Mouse (Mus musculus) left cerebral cortex, adult 9 months (tissue): ENCODE data around the gene Pet100.

Experiments
- DNase-seq, 2 experiments: peaks; one replicate each; pipeline ENCODE4 v3.0.0; 2022; ENCODE audit warnings: low spot score in 2 of 2

The Pet100 gene

GRCm38 (mm10) chr8:3625445-3625844, 4.1 kb downstream of the Pet100 start, which contains the start of gene Pcp2:
TSS of gene Pcp2 (minus strand) at chr8:3625545.
- DNase-seq = no peak

DNA sequence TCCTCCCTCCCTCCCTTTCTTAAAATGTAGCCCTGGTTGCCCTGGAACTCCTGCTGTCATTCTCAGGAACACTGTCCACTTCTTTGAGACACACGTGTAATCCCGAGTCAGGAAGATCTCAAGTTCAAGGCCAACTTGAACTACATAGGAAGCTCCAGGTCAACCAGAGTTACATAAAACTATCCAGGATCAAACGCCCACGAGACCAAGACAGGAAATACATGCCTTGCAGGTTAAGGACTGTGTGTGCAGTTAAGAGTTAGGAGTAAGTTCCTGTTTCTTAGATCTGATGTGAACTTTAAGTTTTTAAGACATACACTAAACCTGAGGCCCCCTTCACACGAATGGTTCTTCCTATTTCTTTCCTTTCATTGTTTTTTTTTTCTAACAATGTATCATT, 5.6 kb downstream of the Pet100 start:
- no peak for DNase-seq

GRCm38 (mm10) chr8:3628014-3628413, 6.7 kb downstream of the Pet100 start:
- DNase-seq = peak in 1 of 2 experiments; percentile 31

DNA sequence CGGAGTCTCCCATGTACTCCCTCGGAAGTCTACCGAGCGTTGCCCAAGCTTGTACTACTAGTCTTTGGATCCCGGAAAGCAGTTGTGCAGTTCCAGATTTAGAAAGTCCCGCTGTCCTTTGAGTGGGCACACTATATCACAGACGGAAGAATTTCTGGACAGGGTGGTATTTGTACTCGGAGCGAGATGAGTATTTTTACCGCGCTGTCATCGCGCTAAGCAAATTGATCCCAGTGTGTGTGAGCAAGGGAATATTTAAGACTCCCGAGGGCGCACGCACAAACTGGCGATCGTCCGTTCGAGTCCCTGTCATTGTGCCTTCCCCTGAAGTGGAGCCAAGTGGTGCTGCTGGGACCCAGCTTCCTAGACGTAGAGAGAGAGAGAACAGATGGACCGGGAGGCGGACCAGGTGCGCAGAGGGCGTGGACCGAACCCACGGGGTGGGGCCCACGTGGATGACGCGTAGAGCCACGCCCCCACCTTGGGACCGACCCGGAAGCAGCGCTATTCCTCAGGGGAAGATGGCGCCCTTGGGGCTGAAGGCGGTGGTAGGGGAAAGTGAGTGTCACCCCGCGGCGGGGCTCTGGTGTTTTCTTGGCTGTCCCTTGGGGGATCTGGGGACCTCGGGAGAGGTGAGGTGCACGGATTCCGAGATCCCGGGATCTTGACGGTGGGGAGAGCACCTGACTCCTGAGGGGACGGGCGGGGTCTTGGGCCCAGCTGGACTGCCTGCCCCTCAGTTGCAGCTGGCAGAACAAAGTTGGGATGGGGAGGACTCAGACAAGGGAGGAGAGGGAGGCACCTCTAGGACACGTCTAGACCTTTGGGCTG, 9.5 kb downstream of the Pet100 start, which contains the start of gene Stxbp2:
Stxbp2 (plus strand) TSS at position 309 of the 831 bp plus-strand sequence.
- DNase-seq = peak in 1 of 2 experiments; percentile 67

- no peak for DNase-seq
Measured at GRCm38 (mm10) chr8:3631478-3631875, 10.1 kb downstream of the Pet100 start.

DNA sequence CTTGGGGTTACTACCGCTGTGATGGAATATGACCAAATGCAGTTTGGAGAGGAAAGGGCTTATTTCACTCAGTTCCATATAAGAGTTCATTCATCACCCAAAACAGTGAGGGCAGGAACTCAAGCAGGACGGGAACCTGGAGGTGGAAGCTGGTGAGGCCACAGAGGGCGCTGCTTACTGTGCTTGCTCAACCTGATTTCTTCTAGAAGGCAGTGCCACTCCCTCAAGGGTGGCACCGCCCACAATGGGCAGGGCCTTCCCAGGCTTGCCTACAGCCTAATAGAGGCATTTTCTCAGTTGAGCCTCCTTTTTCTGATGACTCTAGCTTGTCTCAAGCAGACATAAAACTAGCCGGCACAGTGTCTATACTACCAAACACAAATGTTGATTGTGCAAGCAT, 24.5 kb downstream of the Pet100 start:
- DNase-seq = peak in 1 of 2 experiments; percentile 25

GRCm38 (mm10) chr8:3646824-3647531, 25.6 kb downstream of the Pet100 start:
- DNase-seq = no peak

GRCm38 (mm10) chr8:3647561-3647960, 26.2 kb downstream of the Pet100 start:
- no peak for DNase-seq

DNA sequence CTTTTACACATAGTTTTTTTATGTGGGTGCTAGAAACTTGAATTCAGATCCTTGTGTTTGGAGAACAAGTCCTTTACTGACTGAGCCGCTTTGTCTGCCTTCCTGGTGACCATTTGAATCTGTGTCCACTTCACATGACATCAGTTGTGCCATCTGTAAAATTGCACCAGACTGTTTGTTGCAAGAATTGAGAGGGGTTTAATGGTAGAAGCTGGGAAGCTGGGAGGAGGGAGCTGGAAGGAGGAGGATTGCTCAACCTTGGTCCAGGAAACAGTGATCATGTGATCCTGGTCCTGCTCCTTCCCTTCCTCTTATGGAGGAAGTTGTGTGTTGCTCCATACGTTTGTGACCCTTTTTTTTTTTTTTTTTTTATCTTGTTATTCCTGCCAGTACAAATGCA, 26.9 kb downstream of the Pet100 start:
- DNase-seq = no peak

DNA sequence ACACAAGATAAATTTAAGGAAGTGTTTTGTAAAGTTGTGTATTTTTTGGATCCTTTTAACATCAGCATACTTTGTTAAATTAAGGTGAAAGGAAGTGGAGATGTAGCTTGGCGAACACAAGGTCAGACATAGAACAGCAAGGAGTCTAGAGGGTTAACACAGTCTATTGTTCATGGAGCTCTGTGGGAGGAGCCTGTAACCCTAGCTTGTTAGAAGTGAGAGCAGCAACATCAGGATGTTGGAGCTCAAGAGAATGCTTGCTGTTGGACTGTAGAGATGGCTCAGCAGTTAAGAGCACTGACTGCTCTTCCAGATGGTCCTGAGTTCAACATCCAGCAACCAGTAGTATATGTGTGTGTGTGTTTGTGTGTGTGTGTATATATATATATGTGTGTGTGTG, 27.6 kb downstream of the Pet100 start:
- no peak for DNase-seq

GRCm38 (mm10) chr8:3652845-3653244, 31.5 kb downstream of the Pet100 start:
- DNase-seq = no peak

DNA sequence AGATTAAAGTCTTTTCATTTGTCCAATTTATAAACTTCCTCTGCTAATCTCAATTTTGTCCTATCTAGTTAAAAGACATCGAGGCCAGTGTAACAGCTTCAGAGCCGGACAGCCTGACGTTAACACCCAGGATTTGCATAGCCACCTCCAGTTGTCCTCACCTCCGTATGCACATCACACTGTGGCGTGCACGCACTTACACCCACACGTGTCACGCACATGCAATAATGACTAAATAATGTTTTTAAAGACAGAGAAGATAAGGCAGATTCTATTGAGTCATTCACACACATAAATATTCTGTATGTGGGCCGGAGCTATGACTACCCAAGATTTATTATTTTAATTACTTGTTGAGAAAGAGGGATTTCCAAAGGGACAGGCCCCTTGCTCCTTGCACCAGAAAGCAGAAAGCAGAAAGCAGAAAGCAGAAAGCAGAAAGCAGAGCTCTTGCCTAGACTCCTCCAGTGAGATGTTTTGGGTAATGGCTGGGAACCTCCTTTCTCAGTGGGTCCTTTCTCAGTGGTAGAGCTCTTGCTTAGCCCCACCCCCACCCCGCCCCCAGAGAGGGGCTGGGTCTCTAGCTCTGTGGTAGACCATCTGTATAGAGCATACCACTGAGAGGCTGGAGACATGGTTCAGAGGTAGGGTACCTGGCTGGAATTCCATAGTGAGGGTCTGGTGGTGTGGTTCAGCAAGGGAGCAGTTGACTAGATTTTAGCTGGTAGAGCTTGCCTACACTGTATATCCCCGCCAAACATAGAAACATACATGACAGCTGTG, 33.6 kb downstream of the Pet100 start:
- no peak for DNase-seq

- no peak for DNase-seq
Measured at GRCm38 (mm10) chr8:3655526-3655925, 34.2 kb downstream of the Pet100 start, which contains the start of gene Retn. TSS of gene Retn (plus strand) at chr8:3655770.

DNA sequence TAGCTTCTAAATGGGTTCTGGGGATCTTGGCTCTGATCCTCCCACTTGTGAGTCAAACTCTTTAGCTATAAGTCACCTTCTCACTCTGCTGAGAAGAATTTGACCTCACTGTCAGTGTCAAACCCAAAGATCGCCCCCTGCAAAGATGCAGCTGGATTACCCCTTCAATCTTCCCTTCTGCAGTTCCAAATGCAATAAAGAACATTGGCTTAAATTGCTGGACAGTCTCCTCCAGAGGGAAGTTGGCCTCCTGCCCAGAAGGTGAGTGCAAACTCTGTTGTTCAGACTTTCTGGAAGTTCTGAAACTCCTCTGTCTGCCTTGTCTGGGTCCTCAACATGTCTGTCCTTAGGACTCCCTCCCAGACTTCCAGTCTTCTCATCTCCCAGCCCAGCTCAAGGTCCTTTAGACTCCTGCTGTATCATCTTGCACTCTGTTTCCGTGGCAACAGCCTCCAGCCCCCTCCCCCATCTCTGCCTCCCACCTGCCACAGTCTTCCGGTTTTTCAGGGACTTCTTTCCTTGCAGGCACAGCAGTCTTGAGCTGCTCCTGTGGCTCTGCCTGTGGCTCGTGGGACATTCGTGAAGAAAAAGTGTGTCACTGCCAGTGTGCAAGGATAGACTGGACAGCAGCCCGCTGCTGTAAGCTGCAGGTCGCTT, 35.5 kb downstream of the Pet100 start:
- DNase-seq = peak in 1 of 2 experiments; percentile 45

DNA sequence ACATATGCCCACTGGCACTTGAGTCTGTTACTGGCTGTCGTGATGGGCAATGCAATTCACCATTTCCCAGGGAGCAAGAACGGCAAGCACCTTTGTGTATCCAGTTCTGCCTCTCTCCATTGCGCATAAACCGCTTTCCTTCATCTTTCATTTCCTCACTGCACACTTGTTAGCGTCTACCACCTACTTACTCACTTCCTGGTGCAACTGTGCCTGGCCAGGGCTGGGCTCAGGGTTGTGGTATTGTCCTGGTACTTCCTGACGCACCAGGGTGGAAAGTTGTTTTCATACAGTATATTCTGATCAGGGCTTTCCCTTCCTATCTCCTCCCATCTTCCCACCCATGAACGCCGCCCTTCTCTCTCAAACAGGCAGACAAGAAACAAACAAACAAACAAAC, 39.5 kb downstream of the Pet100 start:
- DNase-seq = no peak

DNA sequence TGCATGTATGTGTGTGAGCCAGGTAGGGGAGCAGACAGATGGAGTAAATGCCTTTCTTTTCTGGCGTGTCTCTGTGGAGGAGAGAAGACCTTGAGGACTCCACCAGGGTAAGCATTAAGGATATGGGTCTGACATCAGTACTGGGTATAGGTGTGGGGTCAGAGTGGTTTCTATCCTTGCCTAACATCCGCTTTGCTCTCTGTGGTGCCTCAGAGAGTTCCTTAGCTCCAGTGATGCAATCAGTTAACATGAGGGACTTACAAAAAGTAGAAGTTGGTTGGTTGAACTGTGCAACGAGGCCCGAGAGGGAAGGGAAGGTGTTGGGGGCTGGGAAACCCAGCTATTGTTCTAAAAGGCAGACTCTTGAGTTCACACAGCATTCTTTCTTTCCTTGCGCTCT, 43.1 kb downstream of the Pet100 start:
- no peak for DNase-seq

DNA sequence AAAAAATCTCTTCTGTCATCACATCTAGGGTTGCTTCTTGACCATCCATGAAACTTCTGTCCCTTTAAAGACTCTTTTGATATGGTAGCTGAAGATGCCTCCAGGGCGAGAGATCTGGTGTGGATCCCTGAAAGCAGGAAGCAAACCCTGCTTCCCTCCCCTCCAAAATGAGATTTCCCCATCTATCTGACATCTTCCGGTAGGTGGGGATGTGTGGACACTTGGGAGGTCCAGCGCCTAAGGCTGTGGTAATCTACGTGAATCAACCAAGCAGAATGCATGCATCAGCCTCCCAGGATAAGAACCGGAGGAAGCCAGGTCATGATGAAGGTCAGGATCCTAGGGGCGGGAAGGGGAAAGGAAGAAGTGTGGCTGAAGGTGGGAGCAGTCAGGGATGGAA, 44.2 kb downstream of the Pet100 start, which contains the start of gene Mcemp1:
Mcemp1 (plus strand) TSS at position 248 of the 400 bp plus-strand sequence.
- DNase-seq = no peak

DNA sequence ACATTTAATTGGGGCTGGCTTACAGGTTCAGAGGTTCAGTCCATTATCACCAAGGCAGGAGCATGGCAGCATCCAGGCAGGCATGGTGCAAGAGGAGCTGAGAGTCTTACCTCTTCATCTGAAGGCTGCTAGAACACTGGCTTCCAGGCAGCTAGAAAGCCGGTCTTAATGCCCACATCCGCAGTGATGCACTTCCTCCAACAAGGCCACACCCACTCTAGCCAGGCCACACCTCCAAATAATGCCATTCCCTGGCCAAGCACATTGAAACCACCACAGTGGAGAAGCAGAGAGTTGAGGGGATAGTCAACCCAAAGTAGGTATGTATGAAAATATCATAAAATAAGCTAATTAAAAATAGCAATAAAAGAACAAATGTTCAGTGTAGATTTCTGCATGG, 49.0 kb downstream of the Pet100 start:
- no peak for DNase-seq

- peak; percentile 69 to 94 for DNase-seq
Measured at GRCm38 (mm10) chr8:3671980-3672491, 50.7 kb downstream of the Pet100 start, which contains the start of gene Fcor. TSS of gene Fcor (minus strand) at chr8:3672362.

DNA sequence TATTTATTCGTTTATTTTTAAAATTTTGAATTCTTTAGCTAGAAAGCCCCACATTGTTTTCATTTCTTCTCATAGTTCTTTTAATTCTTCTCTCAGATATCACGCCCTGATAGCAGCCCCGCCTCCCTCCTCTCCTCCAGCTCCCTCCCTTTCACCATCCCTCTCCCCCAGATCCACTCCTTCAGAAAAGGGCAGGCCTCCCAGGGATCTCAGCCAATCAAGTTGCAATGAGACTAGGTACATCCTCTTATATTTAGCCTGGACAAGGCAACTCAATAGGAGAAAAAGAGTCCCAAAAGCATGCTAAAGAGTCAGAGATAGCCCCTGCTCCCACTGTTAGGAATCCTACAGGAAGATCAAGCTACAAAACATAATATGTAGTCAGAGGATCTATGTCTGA, 53.3 kb downstream of the Pet100 start:
- no peak for DNase-seq
